Mouse (Mus musculus): ENCODE measurements around the gene Elob. TPM values are rescaled to one million over a fixed set of nuclear protein-coding genes. Genes with fewer than 3 reads are reported as not detected.

The Elob gene
- polyA plus RNA-seq, 1 experiment from 2014 or later = 1,145 TPM

- no peak overlapping the region for H3K27ac ChIP-seq (ENCODE audit: low read depth, low read length)
- no peak overlapping the region for H3K4me2 ChIP-seq (replicated peaks; ENCODE audit: low read depth, low read length)
- no peaks in the 10 kb centered on the region for H3K27me3 ChIP-seq (ENCODE audit: control insufficient read depth, insufficient read depth, low read length)
- no peaks in the 10 kb centered on the region for H3K9me3 ChIP-seq (ENCODE audit: control insufficient read depth, low read length)
- no peak for DNase-seq (ENCODE audit: low spot score)
- no peak for ATAC-seq (ENCODE audit: low FRiP score)
- H3K4me1 ChIP-seq (replicated peaks; ENCODE audit: control insufficient read depth, insufficient read depth, low read length) = no peaks in the 10 kb centered on the region
- no peaks in the 10 kb centered on the region for H3K36me3 ChIP-seq (ENCODE audit: control insufficient read depth, insufficient read depth, low read length)
- no peak overlapping the region for H3K4me3 ChIP-seq (ENCODE audit: low read depth, low read length)
- H3K9ac ChIP-seq (ENCODE audit: low read depth, low read length) = no peak overlapping the region
Observed at GRCm38 (mm10) chr17:23783352-23783751, 45.6 kb downstream of the Elob start.

- Histone ChIP-seq H3K36me3 (ENCODE audit: control insufficient read depth, insufficient read depth, low read length) (no peaks in the 10 kb centered on the region), H3K4me2 (replicated peaks; ENCODE audit: low read depth, low read length) (no peak overlapping the region), H3K4me1 (replicated peaks; ENCODE audit: control insufficient read depth, insufficient read depth, low read length) (no peaks in the 10 kb centered on the region), H3K27me3 (ENCODE audit: control insufficient read depth, insufficient read depth, low read length) (no peaks in the 10 kb centered on the region), H3K27ac (ENCODE audit: low read depth, low read length) (no peak overlapping the region), H3K4me3 (ENCODE audit: low read depth, low read length) (no peak overlapping the region), H3K9ac (ENCODE audit: low read depth, low read length) (no peak overlapping the region), H3K9me3 (ENCODE audit: control insufficient read depth, low read length) (no peaks in the 10 kb centered on the region)
- 50% methylated on average over 2 of the region's 2 CpGs for WGBS
- ATAC-seq (ENCODE audit: low FRiP score) = no peak
- no peak for DNase-seq (ENCODE audit: low spot score)
Observed at GRCm38 (mm10) chr17:23778447-23778846, 50.5 kb downstream of the Elob start.

GRCm38 (mm10) chr17:23777141-23777540 lies 51.8 kb downstream of the Elob start:
- no peak for DNase-seq (ENCODE audit: low spot score)
- H3K27ac ChIP-seq (ENCODE audit: low read depth, low read length) = no peak overlapping the region
- WGBS = 82% methylated on average over 2 of the region's 2 CpGs
- H3K36me3 ChIP-seq (ENCODE audit: control insufficient read depth, insufficient read depth, low read length) = no peaks in the 10 kb centered on the region
- no peaks in the 10 kb centered on the region for H3K4me1 ChIP-seq (replicated peaks; ENCODE audit: control insufficient read depth, insufficient read depth, low read length)
- no peak overlapping the region for H3K4me2 ChIP-seq (replicated peaks; ENCODE audit: low read depth, low read length)
- H3K27me3 ChIP-seq (ENCODE audit: control insufficient read depth, insufficient read depth, low read length) = no peaks in the 10 kb centered on the region
- no peak for ATAC-seq (ENCODE audit: low FRiP score)
- H3K4me3 ChIP-seq (ENCODE audit: low read depth, low read length) = no peak overlapping the region
- no peak overlapping the region for H3K9ac ChIP-seq (ENCODE audit: low read depth, low read length)
- H3K9me3 ChIP-seq (ENCODE audit: control insufficient read depth, low read length) = no peaks in the 10 kb centered on the region

- Histone ChIP-seq H3K4me2 (replicated peaks; ENCODE audit: low read depth, low read length) (no peak overlapping the region), H3K27me3 (ENCODE audit: control insufficient read depth, insufficient read depth, low read length) (no peaks in the 10 kb centered on the region), H3K4me3 (ENCODE audit: low read depth, low read length) (no peak overlapping the region), H3K4me1 (replicated peaks; ENCODE audit: control insufficient read depth, insufficient read depth, low read length) (no peaks in the 10 kb centered on the region), H3K27ac (ENCODE audit: low read depth, low read length) (no peak overlapping the region), H3K36me3 (ENCODE audit: control insufficient read depth, insufficient read depth, low read length) (no peaks in the 10 kb centered on the region), H3K9me3 (ENCODE audit: control insufficient read depth, low read length) (no peaks in the 10 kb centered on the region), H3K9ac (ENCODE audit: low read depth, low read length) (no peak overlapping the region)
- WGBS = 81% methylated on average over 9 of the region's 10 CpGs
- ATAC-seq (ENCODE audit: low FRiP score) (no peak), DNase-seq (ENCODE audit: low spot score) (no peak)
Observed at GRCm38 (mm10) chr17:23776216-23776615, 52.7 kb downstream of the Elob start.

Other genes starting within 250 kb of the Elob start
- gene Zfp13, start 229.6 kb downstream of the Elob start, polyA plus RNA-seq (2014; fragmentation: Nextera tagmentation; extraction: Ambion mirVana) = 16.5 and 16.7 TPM in 2 replicates
- 0.32 and 0.34 TPM in 2 replicates for gene Zscan10, start 228.3 kb downstream of the Elob start, polyA plus RNA-seq (2014; fragmentation: Nextera tagmentation; extraction: Ambion mirVana)
- gene Mmp25, start 183.9 kb downstream of the Elob start, polyA plus RNA-seq (2014; fragmentation: Nextera tagmentation; extraction: Ambion mirVana) = 0.82 and 0.99 TPM in 2 replicates
- gene Bicdl2, start 168.6 kb downstream of the Elob start, polyA plus RNA-seq (2014; fragmentation: Nextera tagmentation; extraction: Ambion mirVana) = 0.15 and 0.79 TPM in 2 replicates
- gene Hcfc1r1, start 155.5 kb downstream of the Elob start, polyA plus RNA-seq (2014; fragmentation: Nextera tagmentation; extraction: Ambion mirVana) = 49.7 and 52.5 TPM in 2 replicates
- gene Thoc6, start 155.3 kb downstream of the Elob start, polyA plus RNA-seq (2014; fragmentation: Nextera tagmentation; extraction: Ambion mirVana) = 56.6 and 56.8 TPM in 2 replicates
- gene Tnfrsf12a, start 151.7 kb downstream of the Elob start, polyA plus RNA-seq (2014; fragmentation: Nextera tagmentation; extraction: Ambion mirVana) = 1.2 and 3.3 TPM in 2 replicates
- gene Cldn6, start 149.9 kb downstream of the Elob start, polyA plus RNA-seq (2014; fragmentation: Nextera tagmentation; extraction: Ambion mirVana) = 12.8 and 18.1 TPM in 2 replicates
- 4.1 and 6.5 TPM in 2 replicates for gene Cldn9, start 145.1 kb downstream of the Elob start, polyA plus RNA-seq (2014; fragmentation: Nextera tagmentation; extraction: Ambion mirVana)
- 0.08 TPM in 1 of 2 replicates, not detected in the other for gene 1520401A03Rik, start 106.4 kb downstream of the Elob start, polyA plus RNA-seq (2014; fragmentation: Nextera tagmentation; extraction: Ambion mirVana)
- gene Pkmyt1, start 102.8 kb downstream of the Elob start, polyA plus RNA-seq (2014; fragmentation: Nextera tagmentation; extraction: Ambion mirVana) = 30.2 and 31.3 TPM in 2 replicates
- gene Paqr4, start 88.3 kb downstream of the Elob start, polyA plus RNA-seq (2014; fragmentation: Nextera tagmentation; extraction: Ambion mirVana) = 28.0 and 28.9 TPM in 2 replicates
- gene Kremen2, start 83.3 kb downstream of the Elob start, polyA plus RNA-seq (2014; fragmentation: Nextera tagmentation; extraction: Ambion mirVana) = 2.0 and 2.6 TPM in 2 replicates
- gene Flywch1, start 57.5 kb downstream of the Elob start, polyA plus RNA-seq (2014; fragmentation: Nextera tagmentation; extraction: Ambion mirVana) = 127 and 135 TPM in 2 replicates
- 27.7 and 30.5 TPM in 2 replicates for gene Flywch2, start 43.1 kb downstream of the Elob start, polyA plus RNA-seq (2014; fragmentation: Nextera tagmentation; extraction: Ambion mirVana)
- 427 and 573 TPM in 2 replicates for gene Srrm2, start 38.6 kb downstream of the Elob start, polyA plus RNA-seq (2014; fragmentation: Nextera tagmentation; extraction: Ambion mirVana)
- 0.14 TPM in 1 of 2 replicates, not detected in the other for gene Prss33, start 6.9 kb upstream of the Elob start, polyA plus RNA-seq (2014; fragmentation: Nextera tagmentation; extraction: Ambion mirVana)
- gene Prss32, start 14.7 kb upstream of the Elob start, polyA plus RNA-seq (2014; fragmentation: Nextera tagmentation; extraction: Ambion mirVana) = not detected in 2 replicates
- gene Prss41, start 15.0 kb upstream of the Elob start, polyA plus RNA-seq (2014; fragmentation: Nextera tagmentation; extraction: Ambion mirVana) = 0.92 and 1.6 TPM in 2 replicates
- gene Prss21, start 38.9 kb upstream of the Elob start, polyA plus RNA-seq (2014; fragmentation: Nextera tagmentation; extraction: Ambion mirVana) = not detected in 2 replicates
- not detected in 2 replicates for gene Dcpp1, start 51.7 kb upstream of the Elob start, polyA plus RNA-seq (2014; fragmentation: Nextera tagmentation; extraction: Ambion mirVana)
- not detected in 2 replicates for gene Dcpp2, start 51.7 kb upstream of the Elob start, polyA plus RNA-seq (2014; fragmentation: Nextera tagmentation; extraction: Ambion mirVana)
- gene Dcpp3, start 88.3 kb upstream of the Elob start, polyA plus RNA-seq (2014; fragmentation: Nextera tagmentation; extraction: Ambion mirVana) = not detected in 2 replicates
- gene Sbp, start 112.5 kb upstream of the Elob start, polyA plus RNA-seq (2014; fragmentation: Nextera tagmentation; extraction: Ambion mirVana) = not detected in 2 replicates
- not detected in 2 replicates for gene Sbpl, start 126.1 kb upstream of the Elob start, polyA plus RNA-seq (2014; fragmentation: Nextera tagmentation; extraction: Ambion mirVana)
- not detected in 2 replicates for gene Prss30, start 151.4 kb upstream of the Elob start, polyA plus RNA-seq (2014; fragmentation: Nextera tagmentation; extraction: Ambion mirVana)
- 0.25 and 0.51 TPM in 2 replicates for gene Prss22, start 169.0 kb upstream of the Elob start, polyA plus RNA-seq (2014; fragmentation: Nextera tagmentation; extraction: Ambion mirVana)
- 0.19 TPM in 1 of 2 replicates, not detected in the other for gene Prss27, start 209.0 kb upstream of the Elob start, polyA plus RNA-seq (2014; fragmentation: Nextera tagmentation; extraction: Ambion mirVana)
- gene Kctd5, start 244.3 kb upstream of the Elob start, polyA plus RNA-seq (2014; fragmentation: Nextera tagmentation; extraction: Ambion mirVana) = 79.8 and 87.2 TPM in 2 replicates